Mouse (Mus musculus) lung, postnatal 14 days (tissue): Measurements from ENCODE around the gene Pacrg.

Experiments
- DNase-seq: peaks from one replicate; pipeline ENCODE4 v3.0.0; 2021

Gene Pacrg

GRCm38 (mm10) chr17:10840148-10840707 lies at the start of gene Pacrg, which contains the start of gene Prkn:
TSS of gene Pacrg (minus strand) at chr17:10840311.
TSS of gene Prkn (plus strand) at chr17:10840384.
- DNase-seq = peak; percentile 97

- no peak for DNase-seq
Measured at GRCm38 (mm10) chr17:10887924-10888323, 47.8 kb upstream of the Pacrg start.

- no peak for DNase-seq
Measured at GRCm38 (mm10) chr17:10882260-10882659, 42.1 kb upstream of the Pacrg start.

- DNase-seq = no peak
Measured at GRCm38 (mm10) chr17:10878986-10879385, 38.9 kb upstream of the Pacrg start.

- no peak for DNase-seq
Measured at GRCm38 (mm10) chr17:10874208-10875187, 34.4 kb upstream of the Pacrg start.

GRCm38 (mm10) chr17:10854207-10854606 lies 14.1 kb upstream of the Pacrg start:
- DNase-seq = no peak

- DNase-seq = peak; percentile 41
Measured at GRCm38 (mm10) chr17:10840731-10841201, 655 bp upstream of the Pacrg start.

- DNase-seq = no peak
Measured at GRCm38 (mm10) chr17:10818971-10819370, 21.1 kb downstream of the Pacrg start.

- DNase-seq = no peak
Measured at GRCm38 (mm10) chr17:10808571-10808970, 31.5 kb downstream of the Pacrg start.

- no peak for DNase-seq
Measured at GRCm38 (mm10) chr17:10807261-10807998, 32.7 kb downstream of the Pacrg start.

- no peak for DNase-seq
Measured at GRCm38 (mm10) chr17:10806692-10807091, 33.4 kb downstream of the Pacrg start.

GRCm38 (mm10) chr17:10791661-10792060 lies 48.5 kb downstream of the Pacrg start:
- DNase-seq = no peak

GRCm38 (mm10) chr17:10784401-10784920 lies 55.6 kb downstream of the Pacrg start:
- no peak for DNase-seq

GRCm38 (mm10) chr17:10776503-10776902 lies 63.6 kb downstream of the Pacrg start:
- DNase-seq = no peak

GRCm38 (mm10) chr17:10774468-10774867 lies 65.6 kb downstream of the Pacrg start:
- DNase-seq = peak; percentile 9

- DNase-seq = no peak
Measured at GRCm38 (mm10) chr17:10772207-10772606, 67.9 kb downstream of the Pacrg start.

- no peak for DNase-seq
Measured at GRCm38 (mm10) chr17:10769873-10770272, 70.2 kb downstream of the Pacrg start.

GRCm38 (mm10) chr17:10766735-10767406 lies 73.2 kb downstream of the Pacrg start:
- DNase-seq = no peak

- no peak for DNase-seq
Measured at GRCm38 (mm10) chr17:10764343-10764742, 75.8 kb downstream of the Pacrg start.

GRCm38 (mm10) chr17:10757455-10757854 lies 82.7 kb downstream of the Pacrg start:
- DNase-seq = no peak

GRCm38 (mm10) chr17:10744709-10745461 lies 95.2 kb downstream of the Pacrg start:
- DNase-seq = peak; percentile 60

GRCm38 (mm10) chr17:10740083-10740482 lies 100.0 kb downstream of the Pacrg start:
- DNase-seq = no peak
